Mouse (Mus musculus): Measurements from ENCODE around the gene Rbp3. TPM values are rescaled to one million over a fixed set of nuclear protein-coding genes. Genes with fewer than 3 reads are reported as not detected.
A peak's percentile ranks its signal among the peaks of the same experiment; 100 is the strongest.

Rbp3 gene
- total RNA-seq (2022), result not detected

DNA sequence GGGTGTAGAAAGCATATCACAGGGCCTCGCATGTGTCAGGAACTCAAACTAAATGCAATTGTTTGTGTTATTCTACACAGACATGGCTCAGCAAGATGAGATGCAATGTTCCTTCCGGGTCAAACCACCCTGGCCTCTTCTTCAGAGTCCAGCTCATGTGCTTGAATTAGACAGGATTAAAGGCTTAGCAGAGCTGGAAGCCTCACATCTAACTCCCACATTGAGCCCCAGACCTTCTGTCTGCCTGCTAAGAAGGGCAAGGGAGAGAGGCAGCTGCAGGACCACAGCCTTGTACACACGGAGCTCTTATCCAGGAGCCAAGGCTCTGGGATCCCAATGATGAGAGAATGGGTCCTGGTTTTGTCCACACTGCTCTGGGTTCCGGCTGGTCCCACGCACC is at the start of gene Rbp3:
Gene Rbp3 (plus strand): TSS at position 243 of the 400 bp plus-strand sequence.
- DNase-seq (ENCODE audit: low spot score), result no peak

DNA sequence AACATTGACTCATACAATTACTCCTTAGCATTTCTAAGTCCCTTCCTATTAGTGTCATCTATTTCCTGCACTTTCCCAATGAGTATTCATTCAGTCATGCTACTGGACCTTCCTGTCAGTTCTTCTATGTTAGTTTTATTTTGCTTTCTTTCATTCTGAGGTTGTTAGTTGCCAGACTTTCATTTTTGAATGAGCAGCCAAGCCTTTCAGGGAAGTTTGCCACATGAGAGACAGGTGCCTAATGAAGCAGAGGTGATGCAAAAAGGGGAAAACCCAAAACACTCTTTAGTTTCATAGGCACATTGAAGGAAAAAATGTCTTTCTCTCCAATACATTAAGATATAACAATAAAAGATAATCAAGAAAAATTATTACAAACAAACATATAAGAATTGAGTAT is 49.0 kb upstream of the Rbp3 start:
- DNase-seq (ENCODE audit: low spot score), result no peak

DNA sequence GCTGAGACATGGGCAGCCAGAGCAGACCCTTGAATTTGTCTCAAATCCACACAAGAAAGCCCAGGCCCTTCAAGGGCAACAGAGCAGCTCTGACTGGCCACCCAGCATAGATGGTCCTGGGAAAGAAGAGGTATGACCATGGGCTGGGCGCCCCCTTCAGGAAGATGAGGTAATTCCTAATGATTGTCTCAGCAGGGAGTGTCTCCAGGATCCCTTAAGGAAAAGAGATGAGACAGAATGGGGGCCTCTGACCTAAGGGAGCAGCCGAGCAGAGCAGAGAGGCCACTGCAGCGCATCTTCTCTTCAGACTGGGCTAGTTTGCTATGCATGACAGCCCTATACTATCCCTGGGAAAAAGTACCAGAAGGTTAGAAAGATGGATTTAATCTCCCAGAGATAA is 40.1 kb upstream of the Rbp3 start:
- DNase-seq (ENCODE audit: low spot score), result peak; percentile 72

DNA sequence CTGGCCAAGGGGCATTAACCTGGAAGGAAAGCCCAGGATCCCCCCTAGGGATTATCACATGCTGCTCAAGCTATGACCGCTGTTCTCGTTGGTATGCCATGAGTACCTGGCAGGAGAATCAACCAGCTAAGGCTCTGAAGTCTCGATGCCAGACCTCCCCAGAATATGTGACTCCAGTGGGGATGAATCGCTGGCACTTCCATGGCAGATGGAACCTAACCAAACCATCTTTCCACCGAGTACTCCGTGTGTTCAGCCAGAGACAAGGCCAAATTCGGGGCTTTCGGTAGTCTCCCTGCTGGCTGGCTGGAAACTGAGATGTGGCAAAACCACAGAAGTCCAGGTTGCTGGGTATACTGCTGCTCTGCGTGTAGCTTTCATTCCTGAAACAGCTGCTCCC is 39.6 kb upstream of the Rbp3 start:
- DNase-seq (ENCODE audit: low spot score), result no peak

DNA sequence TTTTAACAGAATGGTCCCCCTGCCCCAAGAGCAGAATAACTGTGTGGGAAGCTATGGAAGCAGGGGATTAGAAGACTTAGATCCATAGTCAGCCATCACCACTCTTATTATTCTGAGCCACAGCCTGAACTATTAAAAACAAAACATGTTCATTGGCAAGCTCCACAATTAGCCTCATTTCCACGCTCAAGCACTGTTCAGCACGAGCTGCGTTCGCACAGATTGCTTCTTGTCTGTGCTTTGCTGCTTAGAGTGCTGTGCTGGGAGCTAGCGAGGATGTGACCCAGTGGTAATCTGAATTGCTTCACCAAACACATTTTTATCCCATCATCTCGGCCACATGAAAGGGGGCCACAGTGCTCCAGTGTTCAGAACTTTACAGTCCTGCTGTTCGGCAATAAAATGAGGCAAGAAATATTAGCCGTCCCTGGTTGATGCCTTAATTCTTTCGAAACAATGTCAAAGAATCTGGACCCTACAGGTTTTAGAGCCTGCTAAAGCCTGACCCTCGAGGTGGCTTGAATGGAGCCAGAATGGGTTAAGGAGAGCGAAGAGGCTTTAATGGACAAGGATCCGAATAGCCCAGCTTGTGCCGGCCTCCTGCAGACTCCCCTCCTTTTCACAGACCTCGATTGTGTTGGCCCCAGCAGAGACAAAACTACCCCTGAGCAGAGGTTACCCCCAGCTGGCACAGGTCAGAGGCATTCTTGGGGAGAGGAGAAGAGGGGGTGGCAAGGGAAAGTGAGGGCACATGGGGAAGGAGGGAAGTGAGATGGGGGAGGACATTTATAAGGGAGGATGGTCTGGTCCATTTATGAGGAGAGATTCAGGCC is 32.9 kb upstream of the Rbp3 start:
- no peak for DNase-seq (ENCODE audit: low spot score)

DNA sequence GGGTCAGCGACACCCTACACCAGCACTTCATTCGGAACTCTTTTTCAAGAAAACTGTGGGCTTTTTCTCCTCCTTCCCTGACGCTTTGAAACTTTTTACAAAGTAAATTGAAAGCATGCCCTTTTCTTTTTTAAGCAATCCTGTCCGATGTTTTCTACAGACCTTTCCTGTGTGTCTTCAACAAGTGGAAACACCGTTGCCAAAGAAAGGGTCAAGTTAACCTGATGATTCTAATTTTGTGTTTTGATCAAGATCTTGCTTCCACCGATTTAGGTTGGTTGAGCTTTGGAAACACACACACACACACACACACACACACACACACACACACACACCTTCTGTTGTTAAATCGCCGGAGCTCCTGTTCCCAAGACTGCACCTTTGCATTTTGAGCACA is 31.0 kb upstream of the Rbp3 start:
- no peak for DNase-seq (ENCODE audit: low spot score)

DNA sequence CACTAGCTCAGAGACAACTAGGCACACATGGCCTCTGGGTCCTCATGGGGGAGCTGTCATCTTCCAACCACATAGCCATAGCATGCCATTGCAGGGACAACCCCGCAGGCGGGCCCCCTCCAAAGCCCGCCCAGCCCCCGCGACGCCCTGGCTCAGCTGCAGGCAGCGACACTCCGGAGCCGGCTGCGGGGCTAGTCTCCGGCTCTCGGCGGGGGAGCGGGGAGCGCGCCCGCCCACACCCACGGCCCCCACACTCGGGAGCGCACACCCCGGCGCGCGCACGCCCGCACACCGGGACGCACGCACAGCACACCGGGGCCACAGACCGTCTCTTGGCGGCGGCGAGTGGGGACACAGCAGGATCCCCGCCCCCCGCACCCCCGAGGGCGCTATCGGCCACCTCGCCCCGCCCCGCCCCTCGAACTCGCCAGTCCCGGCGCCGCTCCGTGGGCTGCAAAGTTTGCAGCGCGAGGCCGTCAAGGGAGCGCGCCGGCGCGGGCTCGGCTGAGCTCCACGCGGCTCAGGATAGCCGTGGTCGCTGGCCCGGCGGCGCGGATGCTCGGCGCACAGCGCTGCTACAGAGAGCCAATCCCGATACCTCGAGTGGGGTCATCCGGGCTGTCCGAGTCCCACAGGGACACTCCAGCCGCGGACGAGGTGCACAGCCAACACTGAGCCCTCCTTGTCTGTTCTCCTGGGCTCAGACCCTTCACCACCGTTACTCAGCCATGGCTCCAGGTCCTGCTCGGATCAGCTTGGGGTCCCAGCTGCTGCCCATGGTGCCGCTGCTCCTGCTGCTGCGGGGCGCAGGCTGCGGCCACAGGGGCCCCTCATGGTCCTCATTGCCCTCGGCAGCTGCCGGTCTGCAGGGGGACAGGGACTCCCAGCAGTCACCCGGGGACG is 30.4 kb upstream of the Rbp3 start, which contains the start of gene Gdf10:
Gene Gdf10 (plus strand): TSS at position 420 of the 903 bp plus-strand sequence.
- DNase-seq (ENCODE audit: low spot score), result no peak

DNA sequence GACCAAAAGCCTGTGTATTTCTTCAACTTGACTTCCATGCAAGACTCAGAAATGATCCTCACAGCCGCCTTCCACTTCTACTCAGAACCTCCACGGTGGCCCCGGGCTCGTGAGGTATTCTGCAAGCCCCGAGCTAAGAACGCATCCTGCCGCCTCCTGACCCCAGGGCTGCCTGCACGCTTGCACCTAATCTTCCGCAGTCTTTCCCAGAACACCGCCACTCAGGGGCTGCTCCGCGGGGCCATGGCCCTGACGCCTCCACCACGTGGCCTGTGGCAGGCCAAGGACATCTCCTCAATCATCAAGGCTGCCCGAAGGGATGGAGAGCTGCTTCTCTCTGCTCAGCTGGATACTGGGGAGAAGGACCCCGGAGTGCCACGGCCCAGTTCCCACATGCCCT is 21.9 kb upstream of the Rbp3 start:
- DNase-seq (ENCODE audit: low spot score), result no peak

DNA sequence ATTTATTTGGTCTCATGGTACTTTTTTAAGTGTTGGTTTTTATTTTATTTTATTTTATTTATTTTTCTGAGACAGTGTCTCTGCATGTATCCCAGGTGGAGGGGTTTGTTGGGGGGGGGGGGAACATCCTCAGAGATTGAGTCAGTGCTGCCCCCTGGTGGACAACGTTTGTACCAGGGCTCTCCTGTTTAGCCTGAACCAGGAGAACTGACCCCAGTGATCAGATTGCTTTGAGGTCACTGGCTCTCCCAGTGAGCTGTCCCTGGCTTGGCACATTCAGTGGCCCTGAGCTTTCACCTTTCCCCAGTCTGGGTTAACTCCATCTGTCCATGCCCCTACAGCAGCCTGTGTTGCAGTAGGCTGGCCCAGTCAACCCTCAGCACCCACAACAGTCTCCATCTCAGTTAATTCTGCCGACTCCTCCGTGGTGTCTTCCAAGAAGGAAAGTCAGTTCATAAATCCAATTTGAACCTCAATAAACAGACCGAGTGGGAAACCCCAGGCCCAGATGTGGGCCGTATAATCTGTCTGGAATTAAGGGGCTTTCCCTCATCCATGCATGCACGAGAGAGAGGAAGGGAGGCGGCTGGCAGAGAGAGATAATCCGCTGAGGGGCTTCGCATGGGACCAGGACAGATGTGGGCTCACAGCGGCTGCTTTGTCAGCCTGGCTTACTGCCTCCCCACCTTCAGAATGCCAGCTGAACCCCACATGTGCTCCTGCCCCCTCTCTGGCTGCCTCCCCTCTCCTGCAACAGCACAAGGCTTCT is 20.7 kb upstream of the Rbp3 start:
- peak; percentile 48 for DNase-seq (ENCODE audit: low spot score)

DNA sequence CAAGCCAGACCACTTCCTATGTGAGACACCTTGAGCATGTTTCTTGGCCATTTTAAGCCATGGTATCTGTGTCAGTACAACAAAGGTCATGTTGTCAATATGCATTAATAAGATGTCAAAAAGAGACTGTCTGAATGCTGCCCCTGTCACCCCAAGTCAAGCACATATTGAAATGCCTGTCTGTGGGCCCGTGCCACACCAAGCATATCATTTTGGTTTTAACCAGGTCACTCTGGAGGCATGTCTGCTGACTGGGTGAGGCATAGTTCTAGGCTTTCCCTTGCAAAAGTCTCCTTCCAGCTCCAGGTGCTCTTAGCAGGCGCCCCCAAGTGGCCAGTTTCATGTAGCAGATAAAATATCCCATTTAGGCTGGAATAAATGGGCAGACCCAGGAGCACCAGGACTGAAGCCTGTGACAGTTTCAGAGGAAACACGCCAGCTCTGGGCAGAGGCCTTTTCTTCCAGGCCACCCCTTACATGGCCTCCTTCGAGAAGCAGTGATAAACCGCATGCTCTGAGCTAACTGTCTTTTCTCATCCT is 20.0 kb upstream of the Rbp3 start:
- DNase-seq (ENCODE audit: low spot score), result peak; percentile 28

DNA sequence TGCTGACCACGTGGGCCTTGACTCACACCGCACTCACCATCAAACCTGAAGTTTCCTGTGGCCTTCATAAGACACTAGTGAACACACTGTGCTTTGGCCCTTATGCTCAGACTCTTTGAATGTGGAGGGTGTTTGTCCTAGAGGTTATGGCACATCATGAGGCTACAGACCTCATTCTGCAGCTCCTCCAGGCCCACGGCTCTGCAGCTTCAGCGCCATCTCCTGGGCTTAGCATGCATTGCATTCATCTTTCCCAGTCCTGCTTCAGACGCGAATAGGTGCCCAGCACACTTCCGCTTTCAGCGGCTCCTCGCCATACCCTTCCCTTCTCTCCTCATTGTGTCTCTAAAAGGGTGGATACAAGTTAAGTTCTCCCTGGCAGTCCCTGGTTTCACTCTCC is 14.7 kb upstream of the Rbp3 start:
- peak; percentile 49 for DNase-seq (ENCODE audit: low spot score)

DNA sequence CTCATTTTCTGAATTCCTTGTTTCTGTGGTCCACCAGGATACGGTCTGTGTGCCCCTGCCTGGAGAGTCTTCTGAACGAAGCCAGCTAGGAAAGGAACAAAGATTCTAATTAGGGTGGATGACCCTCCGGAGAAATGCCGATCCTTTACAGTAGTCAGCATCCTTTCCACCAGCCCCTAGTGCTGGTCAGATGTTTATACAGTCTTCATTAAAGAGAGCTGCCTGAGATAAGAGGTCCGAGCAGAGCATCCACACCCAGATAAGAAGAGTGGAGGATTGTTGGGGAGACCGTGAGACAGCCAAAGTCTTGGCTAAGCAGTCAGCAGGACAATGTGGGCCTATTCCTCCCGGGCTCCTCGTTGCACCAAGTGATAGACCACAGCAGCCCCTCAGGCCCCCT is 13.1 kb upstream of the Rbp3 start, which contains the start of gene Gdf2:
Gene Gdf2 (plus strand): TSS at position 301 of the 400 bp plus-strand sequence.
- DNase-seq (ENCODE audit: low spot score), result no peak

DNA sequence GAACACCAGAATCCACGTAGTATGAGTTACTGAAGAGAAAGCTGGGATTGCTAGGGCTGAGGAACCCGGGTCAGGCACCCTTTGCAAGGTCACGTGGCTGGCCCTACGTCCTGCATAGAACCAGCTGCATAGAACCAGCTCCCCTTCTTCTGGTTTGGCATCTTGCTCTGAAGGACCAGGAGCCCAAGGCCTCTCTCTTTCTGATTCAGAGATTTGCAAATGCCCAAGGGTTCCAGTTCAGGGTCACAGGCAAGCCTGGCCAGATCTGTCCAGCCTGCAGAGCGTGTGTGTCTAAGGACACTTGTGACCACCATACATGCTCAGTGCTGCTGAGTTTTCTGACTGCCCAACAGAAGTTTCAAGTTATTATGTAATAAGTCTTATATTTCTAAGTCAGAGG is 11.6 kb upstream of the Rbp3 start:
- no peak for DNase-seq (ENCODE audit: low spot score)

DNA sequence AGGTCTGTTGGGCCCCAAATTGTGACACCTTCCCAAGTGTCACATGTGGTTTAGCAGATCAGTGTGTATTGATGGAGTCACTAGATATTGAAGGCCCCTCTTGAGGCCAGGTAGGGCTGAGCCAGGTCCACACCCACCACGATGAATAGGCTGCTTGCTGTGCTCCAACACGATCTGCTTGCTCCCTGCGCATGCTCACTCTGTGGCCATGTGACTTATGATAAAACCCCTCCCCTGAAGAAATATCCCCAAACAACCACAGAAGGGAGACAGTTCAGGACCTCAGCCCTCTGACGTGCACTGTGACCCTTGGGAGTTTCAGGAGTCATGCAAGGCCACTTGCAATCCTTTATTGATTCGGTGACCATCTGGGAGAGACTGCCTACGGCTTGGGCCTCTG is 7.7 kb upstream of the Rbp3 start:
- no peak for DNase-seq (ENCODE audit: low spot score)

DNA sequence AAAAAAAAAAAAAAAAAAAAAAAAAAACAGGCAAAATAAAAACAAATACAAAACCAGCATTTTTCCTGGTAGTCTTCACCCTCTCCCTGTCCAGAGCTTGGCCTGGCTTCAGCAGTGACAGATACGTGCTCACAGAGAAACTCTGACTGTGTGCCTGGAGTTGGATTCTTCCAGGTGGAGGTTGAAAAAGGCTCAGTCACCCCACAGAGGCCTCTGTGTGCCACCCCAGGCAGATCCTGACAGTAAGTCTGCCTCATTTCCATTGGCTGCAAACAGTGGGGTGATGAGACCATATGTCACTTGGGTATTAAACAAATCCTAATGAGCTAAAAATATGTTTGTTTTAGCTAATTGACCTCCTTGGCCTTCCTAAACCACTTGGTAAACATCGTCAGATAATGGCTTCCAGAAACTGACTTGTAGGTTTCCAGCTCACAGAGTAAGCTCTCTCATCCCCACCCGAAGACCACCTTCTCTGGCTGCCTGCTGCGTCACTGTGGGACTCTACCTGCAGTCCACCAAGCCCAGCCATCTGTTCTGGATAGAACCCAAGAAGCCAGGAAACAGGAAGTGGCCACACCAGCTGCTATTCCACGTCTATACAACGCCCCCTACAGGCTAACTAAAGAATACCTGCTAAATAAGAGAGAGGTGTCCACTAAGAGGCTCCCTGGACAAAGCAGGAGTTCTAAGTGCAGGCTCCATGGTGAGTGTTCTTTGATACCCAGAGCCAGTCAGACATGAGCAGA is 1.4 kb upstream of the Rbp3 start:
- DNase-seq (ENCODE audit: low spot score), result no peak

DNA sequence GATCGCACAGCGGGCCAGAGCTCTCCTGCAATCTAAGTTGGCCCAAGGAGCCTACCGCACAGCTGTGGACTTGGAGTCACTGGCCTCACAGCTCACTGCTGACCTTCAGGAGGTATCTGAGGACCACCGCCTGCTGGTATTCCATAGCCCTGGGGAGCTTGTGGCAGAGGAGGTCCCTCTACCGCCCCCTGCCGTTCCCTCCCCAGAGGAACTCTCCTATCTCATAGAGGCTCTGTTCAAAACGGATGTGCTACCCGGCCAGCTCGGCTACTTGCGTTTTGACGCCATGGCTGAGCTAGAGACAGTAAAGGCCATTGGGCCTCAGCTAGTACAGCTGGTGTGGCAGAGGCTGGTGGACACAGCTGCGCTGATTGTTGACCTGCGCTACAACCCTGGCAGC is 2.3 kb downstream of the Rbp3 start:
- no peak for DNase-seq (ENCODE audit: low spot score)

DNA sequence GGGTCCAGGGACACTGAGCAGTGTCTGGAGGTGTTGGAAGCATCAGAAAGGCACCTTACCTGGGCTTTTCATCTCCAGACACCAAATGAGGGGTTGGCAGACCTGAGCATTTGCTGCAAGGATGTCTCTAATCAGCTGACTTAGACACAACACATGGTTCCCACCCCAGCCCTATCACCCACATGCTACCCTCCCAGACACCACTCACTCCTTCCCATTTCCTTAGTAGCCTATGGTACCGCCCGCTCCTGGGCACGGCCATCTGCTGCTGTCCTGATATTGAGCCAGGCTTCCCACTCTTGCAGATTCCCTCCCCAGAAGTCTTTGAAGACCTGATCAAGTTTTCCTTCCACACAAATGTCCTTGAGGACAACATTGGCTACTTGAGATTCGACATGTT is 4.4 kb downstream of the Rbp3 start:
- DNase-seq (ENCODE audit: low spot score), result no peak

DNA sequence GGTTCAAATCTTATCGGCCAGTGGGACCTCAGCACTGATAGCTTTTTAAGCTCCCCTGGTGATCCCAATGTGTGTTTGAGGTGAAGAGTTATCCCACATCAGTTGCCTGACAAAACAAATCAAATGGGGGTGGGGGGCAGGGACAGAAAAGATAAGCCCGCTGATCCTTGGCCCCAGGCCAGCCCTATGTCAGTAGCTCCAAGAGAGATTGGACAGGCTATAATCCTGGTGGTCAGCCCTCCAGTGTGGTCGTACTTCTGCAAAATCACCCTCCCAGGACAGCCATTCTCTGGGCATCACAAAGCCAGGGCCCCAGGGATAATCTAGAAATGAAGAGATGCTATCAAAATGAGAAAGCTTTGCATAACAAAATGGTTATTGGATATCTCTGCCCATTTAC is 5.0 kb downstream of the Rbp3 start:
- DNase-seq (ENCODE audit: low spot score), result no peak

DNA sequence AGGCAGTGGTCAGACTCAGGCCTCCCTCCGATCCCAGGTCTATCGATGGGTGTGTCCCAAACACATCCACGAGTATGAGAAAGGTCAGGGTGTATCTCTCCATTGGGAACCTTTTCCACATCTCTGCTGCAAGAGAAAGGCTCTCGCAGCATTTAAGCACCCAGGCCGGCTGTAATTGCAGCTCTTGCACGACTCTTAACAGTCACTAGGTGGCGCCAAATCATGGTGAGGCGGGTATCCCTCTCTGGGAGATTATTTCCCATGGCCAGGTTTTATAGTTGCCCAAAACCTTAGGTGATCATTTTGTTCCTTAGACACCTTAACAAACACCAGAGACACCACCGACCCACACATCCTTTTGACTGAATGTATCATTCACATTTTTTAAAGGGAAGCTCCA is 5.5 kb downstream of the Rbp3 start:
- DNase-seq (ENCODE audit: low spot score), result peak; percentile 21

DNA sequence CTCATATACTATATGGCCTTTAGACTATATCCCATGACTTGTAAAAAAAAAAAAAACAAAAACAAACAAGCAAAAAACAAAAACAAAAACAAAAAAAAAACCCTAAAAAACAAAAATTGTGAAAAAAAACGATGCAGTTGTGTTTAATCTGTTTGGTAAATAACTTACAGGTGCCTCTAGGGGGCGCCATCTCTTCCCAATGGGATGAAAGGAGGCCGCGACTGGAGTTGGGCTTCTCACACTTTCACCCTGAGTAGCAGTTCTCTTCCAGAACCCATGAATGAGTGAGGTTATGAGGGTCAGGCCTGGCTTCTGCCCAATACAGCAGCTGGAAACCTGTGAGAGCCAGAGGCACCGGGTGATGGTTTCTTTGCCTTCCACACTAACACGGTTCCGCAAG is 11.9 kb downstream of the Rbp3 start:
- DNase-seq (ENCODE audit: low spot score), result no peak

DNA sequence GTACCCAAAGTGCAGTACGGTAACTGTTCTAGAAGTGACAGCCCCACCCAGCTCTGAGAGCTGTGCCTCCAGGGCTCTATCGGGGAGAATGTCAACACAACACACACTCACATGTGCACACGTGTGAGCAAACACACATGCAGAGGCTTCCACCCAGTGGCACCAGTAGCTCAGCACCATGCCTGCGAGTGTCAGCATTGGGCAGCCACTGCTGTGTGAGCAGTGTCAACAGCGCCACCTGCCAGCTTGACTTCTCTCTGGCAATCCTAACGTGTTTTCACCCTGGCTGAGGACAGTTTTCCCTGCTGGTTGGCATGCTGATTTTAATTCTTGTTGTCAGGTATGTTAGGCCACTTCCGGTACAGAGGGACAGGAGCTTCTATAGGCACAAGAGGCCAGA is 18.9 kb downstream of the Rbp3 start:
- no peak for DNase-seq (ENCODE audit: low spot score)

All from heart, adult 8-10 months (tissue).